Mouse (Mus musculus) Patski (cell line): ENCODE data around the gene Eif2ak4. TPM values are rescaled to one million over a fixed set of nuclear protein-coding genes. Genes with fewer than 3 reads are reported as not detected.

Experiments
- ATAC-seq: fragments of 100-300 bp; one replicate; pipeline ENCODE4 v1.8.0; 2021
- CTCF ChIA-PET: fragments of 350-600 bp; sonication (Branson Sonifier 250); formaldehyde crosslinking; loops from one replicate; lab custom pipeline; 2022; ENCODE audit warnings: inconsistent platforms; lab: Charles Lee
- POLR2A ChIA-PET: fragments of 350-600 bp; sonication (Branson Sonifier 250); formaldehyde crosslinking; loops from one replicate; lab custom pipeline; 2022; ENCODE audit warnings: antibody characterized with exemption, inconsistent platforms; lab: Charles Lee
- DNase-seq: peaks from one replicate; pipeline ENCODE4 v3.0.0-alpha.2; 2011; ENCODE audit warnings: low read depth, low spot score
- H3K27me3 ChIP-seq: fragments of 371-371 bp; one replicate; pipeline ENCODE4 v1.5.1; 2021
- CTCF ChIP-seq: fragments of 100-300 bp; IDR thresholded peaks from one replicate; pipeline ENCODE4 v1.5.1; 2021
- in situ Hi-C: fragments of 300-500 bp; cut with MboI; formaldehyde crosslinking; loops from 3 replicates; pipeline ENCODE4 v1.11.1; 2018; ENCODE audit warnings: low pct_unique_long_range_greater_than_20kb, mixed read lengths
- polyA plus RNA-seq: library from polyadenylated mRNA; unstranded; gene quantifications from one replicate; pipeline ENCODE4 v1.2.3, GENCODE M21; 2021

Gene Eif2ak4
- polyA plus RNA-seq, 1 experiment from 2014 or later, result 31.3 TPM

- no peaks in the 10 kb centered on the region for H3K27me3 ChIP-seq
- in situ Hi-C loops, result loop anchor here (5.0 to 25.0 kb wide), 4 partner anchors 47 to 402 kb away; partner anchors contain the start of genes Inafm2 and Plcb2
- no peak for TF ChIP-seq CTCF
- no peak for ATAC-seq
- CTCF ChIA-PET, result interaction anchor here (1.3 to 4.1 kb wide), 3 partner anchors 15 to 125 kb away, joined by 3 to 52 read pairs (median 39); no protein-coding TSS in a partner anchor
- no peak for DNase-seq
- POLR2A ChIA-PET, result interaction anchor here (0.6 to 1.8 kb wide), 2 partner anchors 50 to 138 kb away, joined by 3 to 4 read pairs; no protein-coding TSS in a partner anchor
Measured at GRCm38 (mm10) chr2:118485415-118485814, 97.0 kb downstream of the Eif2ak4 start.

GRCm38 (mm10) chr2:118486933-118487332 lies 98.5 kb downstream of the Eif2ak4 start:
- ATAC-seq (no peak), DNase-seq (no peak)
- no peaks in the 10 kb centered on the region for H3K27me3 ChIP-seq
- TF ChIP-seq CTCF, result peak; percentile 98
- CTCF ChIA-PET, result interaction anchor here (0.7 to 4.1 kb wide), 30 partner anchors 9 to 274 kb away, joined by 3 to 52 read pairs (median 4); partner anchors contain the start of gene Bmf
- in situ Hi-C loops, result loop anchor here (5.0 to 25.0 kb wide), 4 partner anchors 45 to 400 kb away; partner anchors contain the start of genes Inafm2 and Plcb2
- POLR2A ChIA-PET, result interaction anchor here (1.1 to 1.8 kb wide), 2 partner anchors 136 to 151 kb away, joined by 3 to 4 read pairs; no protein-coding TSS in a partner anchor

GRCm38 (mm10) chr2:118487806-118488205 lies 99.4 kb downstream of the Eif2ak4 start:
- CTCF ChIA-PET, result interaction anchor here (0.7 to 4.1 kb wide), 18 partner anchors 9 to 273 kb away, joined by 3 to 52 read pairs (median 6); partner anchors contain the start of gene Bmf
- POLR2A ChIA-PET, result interaction anchor here (1.0 kb wide), 2 partner anchors 44 to 117 kb away, joined by 3 to 4 read pairs; no protein-coding TSS in a partner anchor
- H3K27me3 ChIP-seq, result no peaks in the 10 kb centered on the region
- ATAC-seq, result no peak
- no peak for DNase-seq
- in situ Hi-C loops, result loop anchor here (5.0 to 25.0 kb wide), 4 partner anchors 44 to 399 kb away; partner anchors contain the start of genes Inafm2 and Plcb2
- TF ChIP-seq CTCF, result peak; percentile 68

- in situ Hi-C loops, result loop anchor here (25.0 kb wide), 2 partner anchors 247 to 397 kb away; partner anchors contain the start of genes Inafm2 and Plcb2
- TF ChIP-seq CTCF, result no peak
- ATAC-seq (peak; percentile 54), DNase-seq (peak; percentile 75)
- CTCF ChIA-PET, result interaction anchor here (1.8 to 3.2 kb wide), 2 partner anchors 43 to 114 kb away, joined by 8 to 17 read pairs; no protein-coding TSS in a partner anchor
- H3K27me3 ChIP-seq, result no peaks in the 10 kb centered on the region
- POLR2A ChIA-PET, result interaction anchor here (0.6 to 1.3 kb wide), 7 partner anchors 11 to 121 kb away, joined by 3 to 6 read pairs (median 3); no protein-coding TSS in a partner anchor
Measured at GRCm38 (mm10) chr2:118490241-118491091, 102.0 kb downstream of the Eif2ak4 start.

- DNase-seq (no peak), ATAC-seq (no peak)
- in situ Hi-C loops, result loop anchor here (25.0 kb wide), 2 partner anchors 246 to 396 kb away; partner anchors contain the start of genes Inafm2 and Plcb2
- H3K27me3 ChIP-seq, result no peaks in the 10 kb centered on the region
- TF ChIP-seq CTCF, result no peak
- POLR2A ChIA-PET, result interaction anchor here (0.6 to 1.5 kb wide), 4 partner anchors 20 to 108 kb away, joined by 3 to 6 read pairs (median 4); no protein-coding TSS in a partner anchor
- CTCF ChIA-PET, result interaction anchor here (0.9 to 1.8 kb wide), 3 partner anchors 14 to 55 kb away, joined by 3 to 8 read pairs (median 3); no protein-coding TSS in a partner anchor
Measured at GRCm38 (mm10) chr2:118491281-118491731, 102.9 kb downstream of the Eif2ak4 start.

GRCm38 (mm10) chr2:118491741-118492395 lies 103.5 kb downstream of the Eif2ak4 start:
- DNase-seq (no peak), ATAC-seq (no peak)
- no peaks in the 10 kb centered on the region for H3K27me3 ChIP-seq
- ChIA-PET CTCF (interaction anchor here (0.9 to 1.8 kb wide), 3 partner anchors 14 to 54 kb away, joined by 3 to 8 read pairs (median 3); no protein-coding TSS in a partner anchor), POLR2A (interaction anchor here (0.6 to 1.5 kb wide), 3 partner anchors 19 to 238 kb away, joined by 4 to 7 read pairs (median 4); no protein-coding TSS in a partner anchor)
- in situ Hi-C loops, result loop anchor here (25.0 kb wide), 2 partner anchors 245 to 395 kb away; partner anchors contain the start of genes Inafm2 and Plcb2
- TF ChIP-seq CTCF, result no peak

- in situ Hi-C loops, result loop anchor here (25.0 kb wide), 2 partner anchors 242 to 392 kb away; partner anchors contain the start of genes Inafm2 and Plcb2
- CTCF ChIA-PET, result no interaction called here
- TF ChIP-seq CTCF, result no peak
- no peaks in the 10 kb centered on the region for H3K27me3 ChIP-seq
- no peak for DNase-seq
- no peak for ATAC-seq
- POLR2A ChIA-PET, result no interaction called here
Measured at GRCm38 (mm10) chr2:118495024-118495423, 106.6 kb downstream of the Eif2ak4 start.

- TF ChIP-seq CTCF, result no peak
- CTCF ChIA-PET, result interaction anchor here (1.9 kb wide), 1 partner anchor 47 kb away, joined by 5 read pairs; no protein-coding TSS in a partner anchor
- DNase-seq, result no peak
- POLR2A ChIA-PET, result no interaction called here
- no peaks in the 10 kb centered on the region for H3K27me3 ChIP-seq
- in situ Hi-C loops, result loop anchor here (25.0 kb wide), 2 partner anchors 239 to 389 kb away; partner anchors contain the start of genes Inafm2 and Plcb2
- ATAC-seq, result no peak
Measured at GRCm38 (mm10) chr2:118497890-118498289, 109.5 kb downstream of the Eif2ak4 start.

GRCm38 (mm10) chr2:118498476-118498875 lies 110.1 kb downstream of the Eif2ak4 start:
- H3K27me3 ChIP-seq, result no peaks in the 10 kb centered on the region
- ChIA-PET POLR2A (no interaction called here), CTCF (no interaction called here)
- in situ Hi-C loops, result loop anchor here (25.0 kb wide), 2 partner anchors 239 to 389 kb away; partner anchors contain the start of genes Inafm2 and Plcb2
- no peak for ATAC-seq
- no peak for TF ChIP-seq CTCF
- DNase-seq, result no peak
